Mouse (Mus musculus) heart, adult 2 months (tissue): Measurements from ENCODE around the gene Abcg3.

ENCODE experiments used
- CTCF ChIP-seq: fragments of 200-600 bp; IDR thresholded peaks from 2 replicates; pipeline ENCODE4 v1.8.1; 2022; ENCODE audit warnings: antibody characterized with exemption, mild to moderate bottlenecking, moderate library complexity
- EP300 ChIP-seq: fragments of 200-500 bp; IDR thresholded peaks from 2 replicates; pipeline ENCODE4 v1.6.1; 2011; ENCODE audit warnings: low read depth, low read length, control low read depth; ENCODE audit not compliant: insufficient read depth
- POLR2A ChIP-seq: fragments of 200-500 bp; IDR thresholded peaks from 2 replicates; pipeline ENCODE4 v1.6.1; 2011; ENCODE audit warnings: mild to moderate bottlenecking, low read depth, low read length, control low read depth; ENCODE audit not compliant: insufficient read depth

GRCm38 (mm10) chr5:104946951-104947350, 35.6 kb downstream of the Abcg3 start:
- TF ChIP-seq CTCF, result no peak
- no peak for TF ChIP-seq EP300
- TF ChIP-seq POLR2A, result no peak
